Mouse (Mus musculus): ENCODE measurements around the gene Chchd3. TPM values are rescaled to one million over a fixed set of nuclear protein-coding genes. Genes with fewer than 3 reads are reported as not detected.

Chchd3 gene
- polyA plus RNA-seq, 1 experiment = 98.7 TPM

GRCm38 (mm10) chr6:32823856-32824620, 236.0 kb downstream of the Chchd3 start:
- 65% methylated on average over 12 of the region's 12 CpGs for WGBS
- TF ChIP-seq CTCF (conservative IDR thresholded peaks at IDR 0.05; ENCODE audit: insufficient read depth, insufficient read length, low read depth, low read length) (no peak), POLR2A (IDR thresholded peaks at IDR 0.05; ENCODE audit: low read depth, low read length) (no peak)
- Histone ChIP-seq H3K27me3 (replicated peaks; ENCODE audit: control insufficient read depth, insufficient read depth, low read length) (no peaks in the 10 kb centered on the region), H3K4me3 (ENCODE audit: insufficient read depth, low read depth, low read length) (no peak overlapping the region), H3K4me1 (ENCODE audit: control insufficient read depth, insufficient read depth, low read length) (no peaks in the 10 kb centered on the region), H3K27ac (ENCODE audit: insufficient read depth, low read depth, low read length) (no peak overlapping the region), H3K36me3 (ENCODE audit: control insufficient read depth, insufficient read depth, low read length) (no peaks in the 10 kb centered on the region; the same call in 1 of the 2 replicates)
- no peak for DNase-seq

DNA sequence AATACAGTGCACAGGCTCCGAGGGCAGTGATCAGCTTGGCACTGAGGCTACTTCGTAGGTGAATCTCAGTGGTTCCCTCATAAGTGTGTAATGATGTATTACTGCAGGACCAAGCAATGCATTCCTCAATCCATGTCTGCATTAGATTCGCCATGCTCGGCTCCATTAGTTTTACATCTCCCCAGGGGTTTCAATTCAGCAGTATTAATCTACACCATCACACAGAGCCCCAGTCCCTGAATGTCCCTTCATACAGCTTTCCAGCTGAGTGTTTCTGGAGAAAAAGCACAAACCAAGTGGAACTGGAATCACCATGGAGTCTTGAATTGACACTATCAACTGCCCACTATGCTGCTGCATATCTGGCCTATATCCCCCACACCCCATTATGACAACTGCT, 241.1 kb downstream of the Chchd3 start:
- Histone ChIP-seq H3K27me3 (replicated peaks; ENCODE audit: control insufficient read depth, insufficient read depth, low read length) (no peaks in the 10 kb centered on the region), H3K4me1 (ENCODE audit: control insufficient read depth, insufficient read depth, low read length) (no peaks in the 10 kb centered on the region), H3K4me3 (ENCODE audit: insufficient read depth, low read depth, low read length) (no peak overlapping the region), H3K36me3 (ENCODE audit: control insufficient read depth, insufficient read depth, low read length) (no peaks in the 10 kb centered on the region), H3K27ac (ENCODE audit: insufficient read depth, low read depth, low read length) (no peak overlapping the region)
- no peak for DNase-seq
- 93% methylated on average over 4 of the region's 4 CpGs for WGBS
- no peak for TF ChIP-seq CTCF (conservative IDR thresholded peaks at IDR 0.05; ENCODE audit: insufficient read depth, insufficient read length, low read depth, low read length)
- no peak for TF ChIP-seq POLR2A (IDR thresholded peaks at IDR 0.05; ENCODE audit: low read depth, low read length)

GRCm38 (mm10) chr6:32808796-32809195, 251.3 kb downstream of the Chchd3 start:
- no peaks in the 10 kb centered on the region for H3K4me1 ChIP-seq (ENCODE audit: control insufficient read depth, insufficient read depth, low read length)
- no peaks in the 10 kb centered on the region for H3K27me3 ChIP-seq (replicated peaks; ENCODE audit: control insufficient read depth, insufficient read depth, low read length)
- TF ChIP-seq POLR2A (IDR thresholded peaks at IDR 0.05; ENCODE audit: low read depth, low read length) (no peak), CTCF (conservative IDR thresholded peaks at IDR 0.05; ENCODE audit: insufficient read depth, insufficient read length, low read depth, low read length) (no peak)
- no peak overlapping the region for H3K27ac ChIP-seq (ENCODE audit: insufficient read depth, low read depth, low read length)
- WGBS = 92% methylated on average over 1 of the region's 1 CpGs
- no peak overlapping the region for H3K4me3 ChIP-seq (ENCODE audit: insufficient read depth, low read depth, low read length)
- no peaks in the 10 kb centered on the region for H3K36me3 ChIP-seq (ENCODE audit: control insufficient read depth, insufficient read depth, low read length)
- no peak for DNase-seq

DNA sequence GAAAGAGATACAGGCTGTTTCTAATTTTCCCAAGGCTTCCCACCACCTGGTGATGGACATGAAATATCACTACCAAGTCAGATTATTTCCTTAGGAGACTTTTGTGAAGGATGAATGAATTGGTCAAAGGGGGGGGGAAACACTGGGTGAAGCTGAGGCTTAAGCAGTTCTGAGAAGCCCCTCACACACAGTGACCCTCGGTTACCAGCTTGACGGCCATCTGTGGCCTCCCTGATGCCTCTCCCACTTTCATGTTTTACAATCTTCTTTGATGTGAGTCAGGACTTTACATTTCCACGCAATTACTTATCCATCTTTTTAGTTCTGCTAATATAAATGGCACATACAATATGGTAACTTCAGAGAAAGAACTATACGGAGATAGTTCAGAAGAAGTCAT, 252.3 kb downstream of the Chchd3 start:
- DNase-seq = no peak
- WGBS = 61% methylated on average over 4 of the region's 4 CpGs
- Histone ChIP-seq H3K4me1 (ENCODE audit: control insufficient read depth, insufficient read depth, low read length) (no peaks in the 10 kb centered on the region), H3K36me3 (ENCODE audit: control insufficient read depth, insufficient read depth, low read length) (no peaks in the 10 kb centered on the region; the same call in 1 of the 2 replicates), H3K27ac (ENCODE audit: insufficient read depth, low read depth, low read length) (no peak overlapping the region), H3K27me3 (replicated peaks; ENCODE audit: control insufficient read depth, insufficient read depth, low read length) (no peaks in the 10 kb centered on the region), H3K4me3 (ENCODE audit: insufficient read depth, low read depth, low read length) (no peak overlapping the region)
- no peak for TF ChIP-seq POLR2A (IDR thresholded peaks at IDR 0.05; ENCODE audit: low read depth, low read length)

GRCm38 (mm10) chr6:32803646-32804045, 256.4 kb downstream of the Chchd3 start:
- TF ChIP-seq CTCF (conservative IDR thresholded peaks at IDR 0.05; ENCODE audit: insufficient read depth, insufficient read length, low read depth, low read length) = no peak
- TF ChIP-seq POLR2A (IDR thresholded peaks at IDR 0.05; ENCODE audit: low read depth, low read length) = no peak
- H3K4me1 ChIP-seq (ENCODE audit: control insufficient read depth, insufficient read depth, low read length) = no peaks in the 10 kb centered on the region

GRCm38 (mm10) chr6:32801776-32802175, 258.3 kb downstream of the Chchd3 start:
- no peaks in the 10 kb centered on the region; the same call in none of the 2 replicates for H3K36me3 ChIP-seq (ENCODE audit: control insufficient read depth, insufficient read depth, low read length)
- WGBS = 95% methylated on average over 6 of the region's 6 CpGs
- no peaks in the 10 kb centered on the region for H3K4me1 ChIP-seq (ENCODE audit: control insufficient read depth, insufficient read depth, low read length)
- no peak for DNase-seq
- TF ChIP-seq CTCF (conservative IDR thresholded peaks at IDR 0.05; ENCODE audit: insufficient read depth, insufficient read length, low read depth, low read length) = no peak
- no peak for TF ChIP-seq POLR2A (IDR thresholded peaks at IDR 0.05; ENCODE audit: low read depth, low read length)
- H3K4me3 ChIP-seq (ENCODE audit: insufficient read depth, low read depth, low read length) = no peak overlapping the region
- H3K27me3 ChIP-seq (replicated peaks; ENCODE audit: control insufficient read depth, insufficient read depth, low read length) = no peaks in the 10 kb centered on the region
- H3K27ac ChIP-seq (ENCODE audit: insufficient read depth, low read depth, low read length) = no peak overlapping the region

More at GRCm38 (mm10) chr6:32803646-32804045, 256.4 kb downstream of the Chchd3 start:
- Histone ChIP-seq H3K27me3 (replicated peaks; ENCODE audit: control insufficient read depth, insufficient read depth, low read length) (no peaks in the 10 kb centered on the region), H3K4me3 (ENCODE audit: insufficient read depth, low read depth, low read length) (no peak overlapping the region), H3K36me3 (ENCODE audit: control insufficient read depth, insufficient read depth, low read length) (no peaks in the 10 kb centered on the region; the same call in none of the 2 replicates), H3K27ac (ENCODE audit: insufficient read depth, low read depth, low read length) (no peak overlapping the region)
- DNase-seq = no peak
- 98% methylated on average over 4 of the region's 4 CpGs for WGBS

GRCm38 (mm10) chr6:32797525-32797924, 262.5 kb downstream of the Chchd3 start:
- DNase-seq = no peak
- no peaks in the 10 kb centered on the region; the same call in 1 of the 2 replicates for H3K36me3 ChIP-seq (ENCODE audit: control insufficient read depth, insufficient read depth, low read length)
- no peak overlapping the region for H3K27ac ChIP-seq (ENCODE audit: insufficient read depth, low read depth, low read length)
- no peak overlapping the region for H3K4me3 ChIP-seq (ENCODE audit: insufficient read depth, low read depth, low read length)
- no peaks in the 10 kb centered on the region for H3K27me3 ChIP-seq (replicated peaks; ENCODE audit: control insufficient read depth, insufficient read depth, low read length)
- no peak for TF ChIP-seq CTCF (conservative IDR thresholded peaks at IDR 0.05; ENCODE audit: insufficient read depth, insufficient read length, low read depth, low read length)
- no peak for TF ChIP-seq POLR2A (IDR thresholded peaks at IDR 0.05; ENCODE audit: low read depth, low read length)
- H3K4me1 ChIP-seq (ENCODE audit: control insufficient read depth, insufficient read depth, low read length) = no peaks in the 10 kb centered on the region
- 63% methylated on average over 4 of the region's 4 CpGs for WGBS

All from kidney, adult 2 months (tissue).